Mouse (Mus musculus): Measurements from ENCODE around the gene Pla2g7.

The Pla2g7 gene

GRCm38 (mm10) chr17:43567992-43568888, at the start of gene Pla2g7:
Pla2g7 (plus strand) TSS chr17:43568098.
- WGBS: 2% methylated on average over 34 of the region's 34 CpGs

- 26% methylated on average over 18 of the region's 18 CpGs for WGBS
These were observed 49.1 kb upstream of the Pla2g7 start for GRCm38 (mm10) chr17:43518644-43519409.

DNA sequence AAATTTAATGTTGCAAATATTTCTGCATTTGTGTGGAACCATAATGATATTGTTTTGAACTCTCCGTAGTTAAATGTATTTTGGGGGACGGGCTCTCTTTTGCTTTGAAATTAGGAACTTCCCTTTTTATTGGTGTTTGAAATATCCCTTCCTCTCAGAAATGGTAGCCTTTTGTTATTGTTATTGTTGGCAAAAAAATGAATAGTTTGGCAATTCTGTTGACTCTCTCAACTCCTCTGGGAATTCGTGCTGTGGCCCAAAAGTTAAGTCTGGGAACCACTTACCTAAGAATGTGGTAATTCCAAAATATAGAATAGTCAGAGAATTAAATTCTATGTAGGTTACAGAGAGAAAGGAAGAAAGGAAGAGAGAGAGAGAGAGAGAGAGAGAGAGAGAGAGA, 47.7 kb upstream of the Pla2g7 start:
- WGBS: 77% methylated on average over 3 of the region's 3 CpGs

GRCm38 (mm10) chr17:43530507-43530906, 37.4 kb upstream of the Pla2g7 start:
- WGBS: 73% methylated on average over 2 of the region's 2 CpGs

- 95% methylated on average over 4 of the region's 4 CpGs for WGBS
These were observed 36.7 kb upstream of the Pla2g7 start for GRCm38 (mm10) chr17:43531192-43531591.

GRCm38 (mm10) chr17:43534362-43535222, 33.3 kb upstream of the Pla2g7 start:
- WGBS: 20% methylated on average over 23 of the region's 23 CpGs

GRCm38 (mm10) chr17:43536841-43537240, 31.1 kb upstream of the Pla2g7 start:
- 61% methylated on average over 6 of the region's 6 CpGs for WGBS

GRCm38 (mm10) chr17:43538767-43539166, 29.1 kb upstream of the Pla2g7 start:
- 86% methylated on average over 3 of the region's 3 CpGs for WGBS

GRCm38 (mm10) chr17:43543539-43543938, 24.4 kb upstream of the Pla2g7 start, which contains the start of gene Ankrd66:
Ankrd66 (minus strand) TSS chr17:43543639.
- WGBS: 89% methylated on average over 1 of the region's 1 CpGs

- 95% methylated on average over 4 of the region's 4 CpGs for WGBS
These were observed 23.9 kb upstream of the Pla2g7 start for GRCm38 (mm10) chr17:43544040-43544439.

GRCm38 (mm10) chr17:43551122-43551630, 16.7 kb upstream of the Pla2g7 start:
- 68% methylated on average over 3 of the region's 3 CpGs for WGBS

DNA sequence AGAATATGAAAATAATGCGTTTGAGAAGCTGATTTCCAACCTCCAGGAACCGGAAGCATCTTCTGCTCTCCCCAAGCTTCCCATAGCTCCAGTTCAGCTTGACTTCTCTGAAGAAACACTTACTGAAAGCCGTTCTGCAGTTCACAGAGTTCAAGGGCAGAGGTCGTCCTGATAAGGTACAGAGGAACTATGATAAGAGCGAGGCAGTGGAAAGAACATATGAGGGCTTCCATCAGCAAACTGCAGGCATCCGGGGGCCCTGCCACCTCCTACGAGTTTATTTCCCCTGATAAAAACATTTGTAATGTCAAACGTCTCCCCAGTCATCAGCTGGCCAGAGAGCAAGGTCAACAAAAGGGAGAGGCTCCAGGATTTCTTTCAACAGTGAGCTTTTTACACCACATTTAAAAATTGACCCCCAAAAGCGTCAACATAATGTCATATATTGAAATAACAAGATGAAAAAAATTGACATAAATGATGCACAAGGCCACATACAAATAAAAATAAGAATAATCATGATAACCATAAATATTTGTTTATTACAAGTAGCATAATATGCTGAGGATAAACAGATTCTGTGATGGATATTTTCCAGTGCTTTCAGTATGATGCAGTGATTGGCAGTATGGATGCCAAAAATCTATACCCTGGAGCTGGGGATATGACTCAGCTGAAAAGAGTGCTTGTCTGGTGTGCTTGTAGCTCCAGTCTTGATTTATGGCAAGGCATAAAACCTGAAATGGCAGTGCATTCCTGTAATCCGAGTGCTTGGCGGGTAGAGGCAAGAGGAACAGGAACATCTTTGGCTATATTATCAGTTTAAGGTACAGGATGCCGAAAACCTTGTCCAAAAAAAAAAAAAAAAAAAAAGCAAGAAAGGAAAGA, 13.1 kb upstream of the Pla2g7 start:
- WGBS: 88% methylated on average over 12 of the region's 12 CpGs

DNA sequence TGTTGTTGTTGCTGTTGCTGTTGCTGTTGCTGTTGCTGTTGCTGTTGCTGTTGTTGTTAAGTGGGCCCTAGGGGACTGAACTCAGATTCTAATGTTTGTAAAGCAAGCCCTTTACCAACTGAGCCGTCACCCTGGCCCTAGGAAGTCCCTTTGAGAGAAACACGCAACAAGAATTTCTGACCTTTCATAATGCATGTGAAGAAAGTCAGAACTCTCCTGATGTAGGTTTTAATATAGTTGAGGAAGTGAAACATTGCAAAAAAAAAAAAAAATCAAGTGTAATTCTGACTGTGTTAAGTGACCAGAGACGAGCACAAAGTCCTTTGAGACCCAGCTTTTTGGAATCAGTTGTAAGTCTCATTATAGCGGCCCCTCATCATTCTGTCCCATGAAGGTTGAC, 10.8 kb upstream of the Pla2g7 start:
- 74% methylated on average over 4 of the region's 4 CpGs for WGBS

- WGBS: 58% methylated on average over 6 of the region's 6 CpGs
These were observed 10.3 kb upstream of the Pla2g7 start for GRCm38 (mm10) chr17:43557541-43558090.

GRCm38 (mm10) chr17:43558678-43559077, 9.2 kb upstream of the Pla2g7 start:
- WGBS: 90% methylated on average over 3 of the region's 3 CpGs

DNA sequence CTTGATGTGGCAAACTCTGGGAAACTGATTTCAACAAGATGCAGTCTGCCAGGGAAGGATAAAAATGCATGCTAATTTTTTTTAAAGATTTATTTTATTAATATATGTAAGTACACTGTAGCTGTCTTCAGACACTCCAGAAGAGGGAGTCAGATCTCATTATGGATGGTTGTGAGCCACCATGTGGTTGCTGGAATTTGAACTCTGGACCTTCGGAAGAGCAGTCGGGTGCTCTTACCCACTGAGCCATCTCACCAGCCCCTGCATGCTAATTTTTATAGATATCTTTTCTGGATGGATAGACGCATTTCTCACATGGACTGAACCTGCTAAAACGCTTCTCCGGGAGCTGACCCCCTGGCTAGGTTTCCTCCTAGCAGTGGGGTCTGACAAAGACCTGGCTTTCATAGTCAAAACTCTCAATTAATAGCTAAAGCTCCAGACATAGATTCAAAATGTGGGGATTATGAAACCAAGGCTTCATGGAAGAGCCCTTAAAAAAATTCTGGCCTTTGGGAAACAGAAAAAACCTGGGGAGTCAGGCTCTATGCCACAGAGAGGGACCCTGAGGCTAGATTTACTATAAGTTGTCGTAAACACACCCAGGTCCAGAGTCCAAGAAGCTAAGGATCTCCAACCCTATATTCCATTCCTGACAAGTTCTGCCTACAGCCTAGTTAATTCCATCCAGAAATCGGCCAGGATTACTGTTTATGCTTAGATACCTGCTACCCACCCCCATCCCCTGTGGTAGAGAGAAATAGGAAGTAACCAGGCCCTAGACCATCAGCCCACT, 4.5 kb upstream of the Pla2g7 start:
- WGBS: 91% methylated on average over 7 of the region's 7 CpGs

DNA sequence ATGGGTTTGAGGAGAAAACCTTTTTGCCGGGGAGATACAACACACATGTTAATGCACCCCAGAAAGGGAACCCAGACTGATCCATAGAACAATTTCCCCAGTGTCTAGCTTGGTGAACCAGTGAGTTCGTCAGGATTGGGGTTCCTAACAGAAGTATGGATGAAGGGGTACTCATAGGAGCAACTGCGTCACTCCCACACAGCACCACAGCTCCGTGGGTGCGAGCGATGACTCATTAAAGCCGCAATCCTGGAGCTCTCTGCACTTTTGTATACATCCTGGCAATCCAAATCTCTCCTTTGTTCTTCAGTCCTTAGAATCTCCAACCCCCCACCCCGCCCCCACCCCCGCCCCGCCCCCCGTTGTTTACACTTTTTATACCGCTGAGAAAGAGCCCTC, 306 bp upstream of the Pla2g7 start:
- 16% methylated on average over 12 of the region's 12 CpGs for WGBS

- whole genome bisulfite sequencing: 66% methylated on average over 7 of the region's 7 CpGs
These were observed 1.4 kb downstream of the Pla2g7 start for GRCm38 (mm10) chr17:43569287-43569686.

- WGBS: 48% methylated on average over 3 of the region's 3 CpGs
These were observed 5.8 kb downstream of the Pla2g7 start for GRCm38 (mm10) chr17:43573624-43574073.

All from cerebral cortex, adult 2 months (tissue).